Mouse (Mus musculus): ENCODE results near the gene Elf2.

DNA sequence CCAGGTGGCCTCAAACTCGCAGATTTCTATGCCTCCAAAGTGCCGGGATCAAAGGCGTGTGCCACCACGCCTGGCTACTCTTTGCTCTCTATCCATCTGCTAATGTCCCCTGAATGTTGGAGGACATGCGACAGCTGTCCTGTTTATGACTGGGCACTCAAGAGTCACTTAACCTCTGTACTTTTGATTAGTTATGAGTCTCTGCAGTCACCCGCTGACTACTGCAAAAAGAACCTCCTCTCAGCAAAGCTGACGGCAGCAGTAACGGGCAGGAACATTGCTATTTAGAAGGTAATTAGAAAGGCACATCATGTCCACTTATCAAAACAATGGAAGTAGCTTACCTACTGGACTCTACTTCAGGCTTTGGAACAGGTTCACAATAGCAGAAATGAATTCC, 118.6 kb downstream of the Elf2 start:
- TF ChIP-seq CTCF (conservative IDR thresholded peaks at IDR 0.05; ENCODE audit: low read length) (no peak), NANOG (IDR thresholded peaks at IDR 0.05; ENCODE audit: borderline replicate concordance, low read length) (no peak)

All from E14TG2a.4 (cell line).